Mouse (Mus musculus) thymus, postnatal 25 days (tissue): Measurements from ENCODE around the gene Fbxl3.

ENCODE experiments used
- DNase-seq: peaks from one replicate; pipeline ENCODE4 v3.0.0; 2022

The Fbxl3 gene

GRCm38 (mm10) chr14:103079209-103079977 is 20.0 kb downstream of the Fbxl3 start:
- DNase-seq, result no peak

- no peak for DNase-seq
These were observed 21.1 kb downstream of the Fbxl3 start for GRCm38 (mm10) chr14:103078006-103078912.

GRCm38 (mm10) chr14:103077272-103078005 is 21.9 kb downstream of the Fbxl3 start:
- no peak for DNase-seq

- no peak for DNase-seq
These were observed 24.2 kb downstream of the Fbxl3 start for GRCm38 (mm10) chr14:103075166-103075565.

- DNase-seq, result no peak
These were observed 25.5 kb downstream of the Fbxl3 start for GRCm38 (mm10) chr14:103073825-103074224.

GRCm38 (mm10) chr14:103072731-103073130 is 26.6 kb downstream of the Fbxl3 start:
- no peak for DNase-seq

- no peak for DNase-seq
These were observed 27.9 kb downstream of the Fbxl3 start for GRCm38 (mm10) chr14:103071471-103071870.

- peak; percentile 24 for DNase-seq
These were observed 28.6 kb downstream of the Fbxl3 start for GRCm38 (mm10) chr14:103070790-103071189.

- peak; percentile 93 for DNase-seq
These were observed 29.3 kb downstream of the Fbxl3 start, which contains the start of gene Cln5 for GRCm38 (mm10) chr14:103069864-103070611. Cln5 (plus strand) TSS chr14:103070216.

- DNase-seq, result no peak
These were observed 29.9 kb downstream of the Fbxl3 start for GRCm38 (mm10) chr14:103069465-103069863.

GRCm38 (mm10) chr14:103065294-103066167 is 33.8 kb downstream of the Fbxl3 start:
- peak; percentile 85 for DNase-seq

- no peak for DNase-seq
These were observed 39.9 kb downstream of the Fbxl3 start for GRCm38 (mm10) chr14:103059495-103059894.

GRCm38 (mm10) chr14:103058998-103059397 is 40.4 kb downstream of the Fbxl3 start:
- DNase-seq, result no peak

GRCm38 (mm10) chr14:103056601-103057000 is 42.8 kb downstream of the Fbxl3 start:
- no peak for DNase-seq

- no peak for DNase-seq
These were observed 44.6 kb downstream of the Fbxl3 start for GRCm38 (mm10) chr14:103054731-103055130.

- DNase-seq, result peak; percentile 88
These were observed 48.1 kb downstream of the Fbxl3 start for GRCm38 (mm10) chr14:103051159-103051769.

GRCm38 (mm10) chr14:103048292-103049086 is 50.9 kb downstream of the Fbxl3 start:
- DNase-seq, result no peak

- no peak for DNase-seq
These were observed 52.7 kb downstream of the Fbxl3 start, which contains the start of gene Acod1 for GRCm38 (mm10) chr14:103046677-103047076. Acod1 (plus strand) TSS chr14:103046977.

- no peak for DNase-seq
These were observed 62.4 kb downstream of the Fbxl3 start for GRCm38 (mm10) chr14:103037016-103037415.

- DNase-seq, result no peak
These were observed 65.3 kb downstream of the Fbxl3 start for GRCm38 (mm10) chr14:103034076-103034475.
